Mouse (Mus musculus) heart, adult 2 months (tissue): ENCODE results near the gene Olfr597.

Source experiments
- CTCF ChIP-seq: fragments of 200-600 bp; IDR thresholded peaks from 2 replicates; pipeline ENCODE4 v1.8.1; 2022; ENCODE audit warnings: antibody characterized with exemption, mild to moderate bottlenecking, moderate library complexity
- EP300 ChIP-seq: fragments of 200-500 bp; IDR thresholded peaks from 2 replicates; pipeline ENCODE4 v1.6.1; 2011; ENCODE audit warnings: low read depth, low read length, control low read depth; ENCODE audit not compliant: insufficient read depth
- POLR2A ChIP-seq: fragments of 200-500 bp; IDR thresholded peaks from 2 replicates; pipeline ENCODE4 v1.6.1; 2011; ENCODE audit warnings: mild to moderate bottlenecking, low read depth, low read length, control low read depth; ENCODE audit not compliant: insufficient read depth

DNA sequence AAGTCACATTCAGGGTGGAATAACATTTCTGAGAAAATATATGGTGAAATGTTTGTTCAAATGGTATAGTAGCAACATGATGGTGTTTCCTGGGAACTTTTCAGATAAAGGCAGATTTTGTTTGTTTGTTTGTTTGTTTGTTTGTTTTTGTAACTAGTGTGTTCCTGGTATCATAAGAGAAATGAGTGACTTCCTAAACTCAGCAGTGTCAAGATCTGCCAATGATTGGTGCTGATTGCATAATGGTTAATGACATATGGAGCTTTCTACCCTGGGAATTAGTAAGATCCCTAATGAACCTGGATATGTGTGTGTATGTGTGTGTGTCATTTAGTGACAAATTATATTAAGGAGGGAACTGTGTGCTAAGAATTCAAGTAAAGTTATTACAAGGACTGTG lies 7.2 kb downstream of the Olfr597 start, which contains the start of gene Olfr598:
- no peak for TF ChIP-seq CTCF
- TF ChIP-seq POLR2A = no peak
- no peak for TF ChIP-seq EP300
